Comparison of ENCODE assay signal across 24 mouse cellular contexts in genomic region chr1:174158512-174158911, GRCm38 (mm10). TPM values are rescaled to one million over a fixed set of nuclear protein-coding genes. Genes with fewer than 3 reads are reported as not detected.
DNase-seq lines count a peak whose midpoint lies in the region; ATAC-seq lines count a peak whose summit lies in the region.
"Had no signal": no experiment of that assay in that cellular context is flagged by ENCODE, and none has a peak within 500 bp of the region (broad histone marks: within the 10 kb centered on the region; RNA-seq: fewer than 3 reads in every experiment).

No protein-coding gene starts in this region.

- peak; percentile 43 for ATAC-seq in common myeloid progenitor, adult 5-6 weeks (replicated peaks; ENCODE audit: low read depth, poor library complexity, severe bottlenecking)
- ATAC-seq in erythroid progenitor cell, adult 5-6 weeks (replicated peaks; ENCODE audit: low FRiP score, poor library complexity, severe bottlenecking) = peak; percentile 36
- ATAC-seq in megakaryocyte, adult 5-6 weeks (ENCODE audit: poor library complexity, severe bottlenecking) = peak; percentile 58
- ATAC-seq in megakaryocyte-erythroid progenitor cell, adult 5-6 weeks (replicated peaks; ENCODE audit: low FRiP score, low TSS enrichment, poor library complexity, severe bottlenecking) = peak; percentile 31
- ATAC-seq: activated CD4-positive, CD25-positive, alpha-beta regulatory T cell, adult 4 months; forebrain, embryonic 13.5 days; forebrain, embryonic 15.5 days; forebrain, postnatal 0 days; Patski had no signal

- no peak for DNase-seq in heart, adult 8-10 months (ENCODE audit: low spot score)
- no peak for DNase-seq in frontal cortex, postnatal 25 days (ENCODE audit: low spot score in 2 of 2)
- no peak for DNase-seq in kidney, postnatal 36 days
- no peak for DNase-seq in gastrocnemius, adult 18-20 months (ENCODE audit: low spot score)
- DNase-seq: adrenal gland, adult 8-10 months; adrenal gland, postnatal 25 days; cerebellum, adult 11 months; cerebellum, adult 18-20 months; cerebellum, adult 8-10 months; cerebellum, adult 9-11 months; cerebellum, postnatal 14 days; cerebellum, postnatal 36 days; forebrain, postnatal 0 days had no signal

RNA-seq across cellular contexts. Expression of gene Olfr420, which starts 3.1 kb away (rescaled TPM):
- total RNA-seq in common myeloid progenitor, adult 5-6 weeks (2017) = 0.09 TPM in 1 of 2 replicates, not detected in the other
- not detected in 2 replicates for total RNA-seq in erythroid progenitor cell, adult 5-6 weeks (2015; ENCODE audit: low replicate concordance)
- total RNA-seq in erythroid progenitor cell, adult 5-6 weeks (2017; ENCODE audit: low replicate concordance) = 0.77 TPM in 1 of 2 replicates, not detected in the other
- total RNA-seq in megakaryocyte, adult 5-6 weeks (2015) = not detected in 2 replicates
- total RNA-seq in megakaryocyte, adult 5-6 weeks (2017) = not detected in 2 replicates
- total RNA-seq in megakaryocyte-erythroid progenitor cell, adult 5-6 weeks (2014; fragmentation: Nextera tagmentation) = not detected in 2 replicates
- total RNA-seq in megakaryocyte-erythroid progenitor cell, adult 5-6 weeks (2017) = not detected in 2 replicates
- total RNA-seq in heart, adult 8-10 months (2022) = not detected
- total RNA-seq in gastrocnemius, adult 18-20 months (2021) = not detected
- total RNA-seq: adrenal gland, adult 18-20 months; adrenal gland, adult 8-10 months; adrenal gland, postnatal 25 days; adrenal gland, postnatal 4 days; forebrain, postnatal 0 days had no signal

RNA-seq across cellular contexts. Expression of gene Spta1, which starts 14.1 kb away (rescaled TPM):
- 24.7 and 29.6 TPM in 2 replicates for total RNA-seq in common myeloid progenitor, adult 5-6 weeks (2017)
- 506 and 527 TPM in 2 replicates for total RNA-seq in erythroid progenitor cell, adult 5-6 weeks (2015; ENCODE audit: low replicate concordance)
- total RNA-seq in erythroid progenitor cell, adult 5-6 weeks (2017; ENCODE audit: low replicate concordance) = 1,343 and 1,534 TPM in 2 replicates
- total RNA-seq in megakaryocyte, adult 5-6 weeks (2015) = 1.1 and 1.3 TPM in 2 replicates
- total RNA-seq in megakaryocyte, adult 5-6 weeks (2017) = 2.7 and 5.9 TPM in 2 replicates
- 39.3 and 44.3 TPM in 2 replicates for total RNA-seq in megakaryocyte-erythroid progenitor cell, adult 5-6 weeks (2014; fragmentation: Nextera tagmentation)
- total RNA-seq in megakaryocyte-erythroid progenitor cell, adult 5-6 weeks (2017) = 50.4 and 72.5 TPM in 2 replicates
- 10 to 100 TPM in 1 of 4 experiments, 1 to 10 TPM in 3; 8.1 to 10.7 (median 8.8) TPM for total RNA-seq in heart, adult 8-10 months (2022)
- total RNA-seq in gastrocnemius, adult 18-20 months (2021) = under 1 TPM; 0.07 TPM

RNA-seq across cellular contexts. Expression of gene Olfr424, which starts 27.2 kb away (rescaled TPM):
- not detected in 2 replicates for total RNA-seq in common myeloid progenitor, adult 5-6 weeks (2017)
- not detected in 2 replicates for total RNA-seq in erythroid progenitor cell, adult 5-6 weeks (2015; ENCODE audit: low replicate concordance)
- total RNA-seq in erythroid progenitor cell, adult 5-6 weeks (2017; ENCODE audit: low replicate concordance) = not detected in 2 replicates
- total RNA-seq in megakaryocyte, adult 5-6 weeks (2015) = not detected in 2 replicates
- not detected in 2 replicates for total RNA-seq in megakaryocyte, adult 5-6 weeks (2017)
- total RNA-seq in megakaryocyte-erythroid progenitor cell, adult 5-6 weeks (2014; fragmentation: Nextera tagmentation) = not detected in 2 replicates
- total RNA-seq in megakaryocyte-erythroid progenitor cell, adult 5-6 weeks (2017) = not detected in 2 replicates
- total RNA-seq in heart, adult 8-10 months (2022) = not detected
- not detected for total RNA-seq in gastrocnemius, adult 18-20 months (2021)
- total RNA-seq: adrenal gland, adult 18-20 months; adrenal gland, adult 8-10 months; adrenal gland, postnatal 25 days; adrenal gland, postnatal 4 days; forebrain, postnatal 0 days; G1E had no signal

RNA-seq across cellular contexts. Expression of gene Olfr231, which starts 37.5 kb away (rescaled TPM):
- total RNA-seq in common myeloid progenitor, adult 5-6 weeks (2017) = not detected in 2 replicates
- total RNA-seq in erythroid progenitor cell, adult 5-6 weeks (2015; ENCODE audit: low replicate concordance) = 0.36 and 2.5 TPM in 2 replicates
- total RNA-seq in erythroid progenitor cell, adult 5-6 weeks (2017; ENCODE audit: low replicate concordance) = 1.2 and 3.5 TPM in 2 replicates
- total RNA-seq in megakaryocyte, adult 5-6 weeks (2015) = not detected in 2 replicates
- total RNA-seq in megakaryocyte, adult 5-6 weeks (2017) = not detected in 2 replicates
- not detected in 2 replicates for total RNA-seq in megakaryocyte-erythroid progenitor cell, adult 5-6 weeks (2014; fragmentation: Nextera tagmentation)
- total RNA-seq in megakaryocyte-erythroid progenitor cell, adult 5-6 weeks (2017) = not detected in 2 replicates
- total RNA-seq in heart, adult 8-10 months (2022) = not detected
- not detected for total RNA-seq in gastrocnemius, adult 18-20 months (2021)
- total RNA-seq: adrenal gland, adult 18-20 months; adrenal gland, adult 8-10 months; adrenal gland, postnatal 25 days; adrenal gland, postnatal 4 days; forebrain, postnatal 0 days; G1E had no signal

Comparison
In these comparisons a context has a peak if more than half of its experiments do, and no peak if none do; other contexts are left out.
1. RNA of gene Spta1, which starts 14.1 kb away (total RNA-seq): 506 to 1,534 TPM in erythroid progenitor cell, adult 5-6 weeks; 39.3 to 72.5 TPM in megakaryocyte-erythroid progenitor cell, adult 5-6 weeks, 24.7 to 29.6 TPM in common myeloid progenitor, adult 5-6 weeks, 8.1 to 10.7 TPM in heart, adult 8-10 months, 1.1 to 5.9 TPM in megakaryocyte, adult 5-6 weeks and 0.07 TPM in gastrocnemius, adult 18-20 months; every median in the first group is over 4 times any median in the second.
2. Peak in every context shown above with its lines, with median percentiles within 50 percentile points of each other: ATAC-seq.